Mouse (Mus musculus) cortical plate, adult 2 months (tissue): Measurements from ENCODE around the gene Rtl3.

ENCODE experiments used
- CTCF ChIP-seq: fragments of 200-500 bp; IDR thresholded peaks from 2 replicates; pipeline ENCODE4 v1.5.1; 2011; ENCODE audit warnings: mild to moderate bottlenecking, control low read depth, low read length; ENCODE audit not compliant: insufficient read depth; ENCODE audit errors: extremely low read depth
- POLR2A ChIP-seq: fragments of 200-500 bp; IDR thresholded peaks from 2 replicates; pipeline ENCODE4 v1.6.1; 2011; ENCODE audit warnings: mild to moderate bottlenecking, low read length, control low read depth; ENCODE audit not compliant: insufficient read depth; ENCODE audit errors: extremely low read depth

GRCm38 (mm10) chrX:106830494-106830893 is 9.9 kb downstream of the Rtl3 start:
- TF ChIP-seq CTCF (no peak), POLR2A (no peak)
